Mouse (Mus musculus) macrophage (primary cell): ENCODE results near the gene Scgb2a2. TPM values are rescaled to one million over a fixed set of nuclear protein-coding genes. Genes with fewer than 3 reads are reported as not detected.
"Not testable (repeated sequence)": the region's sequence is repeated elsewhere in the genome, so short reads cannot be mapped to it uniquely, and the experiment has no call there.

Source experiments
- H3K27ac ChIP-seq: fragments of 350-480 bp; formaldehyde crosslinking; 2 replicates; pipeline ENCODE4 v1.9.0; 2021
- H3K36me3 ChIP-seq: fragments of 350-480 bp; formaldehyde crosslinking; 2 replicates; pipeline ENCODE4 v1.9.0; 2021; ENCODE audit errors: inconsistent target
- H3K4me3 ChIP-seq: fragments of 350-480 bp; formaldehyde crosslinking; 2 replicates; pipeline ENCODE4 v1.9.0; 2021; ENCODE audit errors: inconsistent target
- H3K79me2 ChIP-seq: fragments of 350-480 bp; formaldehyde crosslinking; 2 replicates; pipeline ENCODE4 v1.9.0; 2021; ENCODE audit errors: inconsistent target
- WGBS: methylation state at CpG from one replicate; pipeline ENCODE4 v1.1.7; 2026; ENCODE audit warnings: inconsistent platforms; ENCODE audit not compliant: missing documents; 5-methylcytosine and 5-hydroxymethylcytosine counted together
- polyA plus RNA-seq: library from polyadenylated mRNA; stranded (reverse); fragments of 250-400 nt; gene quantifications from 3 replicates; pipeline ENCODE4 v1.2.4, GENCODE M21; 2018; ENCODE audit warnings: inconsistent platforms

Scgb2a2 gene
- polyA plus RNA-seq, 1 experiment from 2014 or later: not detected

DNA sequence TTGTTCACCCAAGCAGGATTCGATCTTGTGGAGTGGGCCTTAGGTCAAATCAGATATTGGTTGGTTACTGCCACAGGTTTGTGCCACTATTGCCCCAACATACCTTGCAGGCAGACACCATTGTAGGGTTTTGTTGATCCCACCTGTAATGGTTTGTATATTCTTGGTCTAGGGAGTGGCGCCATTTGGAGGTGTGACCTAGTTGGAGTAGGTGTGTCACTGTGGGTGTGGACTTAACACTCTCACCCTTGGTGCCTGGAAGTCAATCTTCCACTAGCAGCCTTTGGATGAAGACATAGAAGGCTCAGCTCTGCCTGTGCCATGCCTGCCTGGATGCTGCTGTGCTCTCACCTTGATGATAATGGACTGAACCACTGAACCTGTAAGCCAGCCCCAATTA is 53.3 kb downstream of the Scgb2a2 start:
- not testable (repeated sequence) for H3K36me3 ChIP-seq, H3K27ac ChIP-seq, H3K4me3 ChIP-seq
- WGBS: 100% methylated on average over 2 of the region's 2 CpGs
- H3K79me2 ChIP-seq: peaks cover 35% of the 10 kb centered on the region

Other genes starting within 250 kb of the Scgb2a2 start
- gene Incenp, start 52.0 kb downstream of the Scgb2a2 start, polyA plus RNA-seq: 37.8 to 67.1 TPM (median 51.1 TPM) in 3 replicates
- gene Fth1, start 133.0 kb downstream of the Scgb2a2 start, polyA plus RNA-seq: 25,011 to 42,260 TPM (median 38,400 TPM) in 3 replicates
- 0.11 to 1.8 TPM (median 0.22 TPM) in 3 replicates for gene Best1, start 154.1 kb downstream of the Scgb2a2 start, polyA plus RNA-seq
- gene Rab3il1, start 154.1 kb downstream of the Scgb2a2 start, polyA plus RNA-seq: 97.7 to 161 TPM (median 125 TPM) in 3 replicates
- gene Fads3, start 194.0 kb downstream of the Scgb2a2 start, polyA plus RNA-seq: 2.4 to 3.4 TPM (median 2.4 TPM) in 3 replicates